Mouse (Mus musculus): ENCODE data around the gene Cdk17. TPM values are rescaled to one million over a fixed set of nuclear protein-coding genes. Genes with fewer than 3 reads are reported as not detected.

Cdk17 gene
- total RNA-seq, 2 experiments from 2014 or later: 28.0 to 28.3 TPM

- intact Hi-C loops (cut with DNase I): no loop called here
- no peak for DNase-seq
Measured at GRCm38 (mm10) chr10:93303231-93303630, 142.6 kb downstream of the Cdk17 start.

- intact Hi-C loops (cut with DNase I): no loop called here
- no peak for DNase-seq
Measured at GRCm38 (mm10) chr10:93305946-93306345, 145.3 kb downstream of the Cdk17 start.

GRCm38 (mm10) chr10:93306367-93306766 lies 145.7 kb downstream of the Cdk17 start:
- DNase-seq: no peak

GRCm38 (mm10) chr10:93309131-93309933 lies 148.7 kb downstream of the Cdk17 start:
- intact Hi-C loops (cut with DNase I): loop anchor here (2.0 kb wide), 1 partner anchor 17 kb away; no protein-coding TSS in a partner anchor
- peak; percentile 59 to 61 for DNase-seq

More at GRCm38 (mm10) chr10:93306367-93306766, 145.7 kb downstream of the Cdk17 start:
- intact Hi-C loops (cut with DNase I): no loop called here

GRCm38 (mm10) chr10:93309934-93310621 lies 149.4 kb downstream of the Cdk17 start:
- intact Hi-C loops (cut with DNase I): loop anchor here (2.0 kb wide), 2 partner anchors 17 to 27 kb away; no protein-coding TSS in a partner anchor
- DNase-seq: peak; percentile 62 to 63

GRCm38 (mm10) chr10:93310721-93311411 lies 150.2 kb downstream of the Cdk17 start, which contains the start of gene Elk3:
TSS of gene Elk3 (minus strand) at chr10:93311135.
- DNase-seq: peak; percentile 70 to 81
- intact Hi-C loops (cut with DNase I): loop anchor here (2.0 kb wide), 1 partner anchor 26 kb away; no protein-coding TSS in a partner anchor

- intact Hi-C loops (cut with DNase I): loop anchor here (2.0 kb wide), 1 partner anchor 25 kb away; no protein-coding TSS in a partner anchor
- DNase-seq: no peak
Measured at GRCm38 (mm10) chr10:93311576-93311975, 150.9 kb downstream of the Cdk17 start.

Small RNA genes within 50 kb of the gene (microRNA-seq; reads per million reads assigned to microRNA genes)
- 0.27 to 0.60 reads per million in 2 experiments for gene Mir1931

Other genes starting within 250 kb of the Cdk17 start
- gene Cfap54, start 79.3 kb upstream of the Cdk17 start, total RNA-seq (2021): 1 to 10 TPM in 1 of 2 experiments, under 1 TPM in 1; 1.00 to 1.8 TPM
- gene Elk3, start 150.3 kb downstream of the Cdk17 start, total RNA-seq (2021): 10 to 100 TPM; 64.1 to 67.2 TPM